Mouse (Mus musculus) lung, postnatal 0 days (tissue): Measurements from ENCODE around the gene Ifit1. TPM values are rescaled to one million over a fixed set of nuclear protein-coding genes. Genes with fewer than 3 reads are reported as not detected.
"Not testable (repeated sequence)": the region's sequence is repeated elsewhere in the genome, so short reads cannot be mapped to it uniquely, and the experiment has no call there.

Experiments used
- ATAC-seq: fragments of 200-750 bp; cut with Nextera tagmentation; 2 replicates; pipeline ENCODE4 v1.8.0; 2017; ENCODE audit warnings: moderate library complexity
- DNase-seq: peaks from one replicate; pipeline ENCODE4 v3.0.0-alpha.2; 2016; ENCODE audit warnings: low spot score
- H3K27ac ChIP-seq: fragments of 300-500 bp; sonication (generic); 2 replicates; pipeline ENCODE4 v1.5.1; 2014; ENCODE audit warnings: antibody characterized with exemption, mild to moderate bottlenecking, low read length, mixed read lengths
- H3K27me3 ChIP-seq: fragments of 300-500 bp; sonication (generic); replicated peaks from 2 replicates; pipeline ENCODE4 v1.6.1; 2014; ENCODE audit warnings: low read length, mixed read lengths; ENCODE audit not compliant: insufficient read depth
- H3K36me3 ChIP-seq: fragments of 300-500 bp; sonication (generic); 2 replicates; pipeline ENCODE4 v1.6.1; 2014; ENCODE audit warnings: low read length, mixed read lengths; ENCODE audit not compliant: insufficient read depth
- H3K4me1 ChIP-seq: fragments of 300-500 bp; sonication (generic); 2 replicates; pipeline ENCODE4 v1.6.1; 2014; ENCODE audit warnings: antibody characterized with exemption, low read depth, low read length, mixed read lengths; ENCODE audit not compliant: insufficient read depth
- H3K4me2 ChIP-seq: fragments of 300-500 bp; sonication (generic); replicated peaks from 2 replicates; pipeline ENCODE4 v1.6.1; 2014; ENCODE audit warnings: low read depth, mild to moderate bottlenecking, low read length, moderate library complexity, mixed read lengths
- H3K4me3 ChIP-seq: fragments of 300-500 bp; sonication (generic); 2 replicates; pipeline ENCODE4 v1.5.1; 2014; ENCODE audit warnings: low read depth, low read length
- H3K9ac ChIP-seq: fragments of 300-500 bp; sonication (generic); replicated peaks from 2 replicates; pipeline ENCODE4 v1.6.1; 2014; ENCODE audit warnings: low read depth, mild to moderate bottlenecking
- H3K9me3 ChIP-seq: fragments of 300-500 bp; sonication (generic); 2 replicates; pipeline ENCODE4 v1.6.1; 2016; ENCODE audit warnings: low read length, mixed read lengths
- CTCF ChIP-seq: IDR thresholded peaks from 2 replicates; pipeline ENCODE4 v1.5.1; 2016; ENCODE audit warnings: antibody characterized with exemption, mild to moderate bottlenecking
- EP300 ChIP-seq: IDR thresholded peaks from 2 replicates; pipeline ENCODE4 v1.6.1; 2016; ENCODE audit warnings: antibody characterized with exemption, mild to moderate bottlenecking, control low read depth
- WGBS: fragments of 180-500 bp; shearing (Covaris S2); extraction: QIAGEN DNeasy Blood & Tissue Kit; methylation state at CpG from one replicate; pipeline ENCODE4 v1.1.7; 2014; 5-methylcytosine and 5-hydroxymethylcytosine counted together
- polyA plus RNA-seq: library from polyadenylated mRNA; unstranded; fragments of >200 nt; fragmentation: Nextera tagmentation; extraction: Ambion mirVana; gene quantifications from 2 replicates; pipeline ENCODE4 v1.2.1, GENCODE M21; 2015

Gene Ifit1
- polyA plus RNA-seq, 1 experiment from 2014 or later, result 3.8 TPM

DNA sequence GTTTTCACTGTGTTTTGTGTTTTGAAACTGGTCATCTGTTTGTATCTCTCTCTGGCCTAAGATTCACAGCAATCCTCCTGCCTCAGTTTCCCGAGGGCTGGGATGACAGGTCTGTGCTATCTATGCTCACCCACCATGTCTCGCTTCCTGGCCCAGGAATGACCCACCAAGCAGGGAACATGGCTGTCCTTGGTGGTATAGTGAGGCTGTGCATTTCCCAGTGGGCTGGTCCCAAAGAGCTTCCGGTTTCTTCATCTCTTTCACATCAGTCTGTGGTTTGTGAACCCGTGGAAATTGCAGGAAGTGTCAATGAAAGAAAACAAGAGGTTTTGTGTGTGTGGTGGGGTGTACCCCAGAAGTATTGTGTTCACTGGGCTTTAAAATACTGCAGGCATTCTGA lies 16.0 kb upstream of the Ifit1 start:
- Histone ChIP-seq H3K27me3 (no peaks in the 10 kb centered on the region), H3K4me2 (no peak overlapping the region), H3K9ac (no peak overlapping the region), H3K4me1 (no peaks in the 10 kb centered on the region), H3K27ac (no peak overlapping the region), H3K36me3 (no peaks in the 10 kb centered on the region), H3K9me3 (no peaks in the 10 kb centered on the region), H3K4me3 (no peak overlapping the region)
- TF ChIP-seq CTCF (no peak), EP300 (no peak)
- no peak for DNase-seq
- WGBS, result 76% methylated on average over 4 of the region's 4 CpGs
- no peak for ATAC-seq

GRCm38 (mm10) chr19:34627496-34627895 lies 13.2 kb upstream of the Ifit1 start:
- ATAC-seq, result no peak
- WGBS, result 80% methylated on average over 2 of the region's 2 CpGs

DNA sequence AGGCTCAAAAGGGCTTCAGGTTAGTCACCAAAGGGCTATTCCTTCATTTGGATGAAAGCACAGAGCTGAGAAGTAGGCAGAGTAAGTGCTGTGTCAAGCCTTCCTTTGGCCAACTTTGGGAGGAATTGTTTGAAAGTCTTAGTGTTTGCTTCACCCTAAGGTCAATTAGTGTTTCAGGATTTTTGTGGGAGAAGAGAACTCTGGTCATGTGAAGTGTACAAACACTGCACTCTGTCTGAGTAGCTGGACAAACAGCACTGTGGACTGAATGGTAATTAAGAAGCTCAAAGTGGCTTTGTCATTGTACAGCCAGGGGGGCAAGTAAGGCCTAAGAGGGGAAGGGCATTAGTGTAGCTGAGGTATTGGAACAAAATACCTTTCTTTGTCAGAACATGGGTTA lies 9.2 kb upstream of the Ifit1 start:
- no peak for TF ChIP-seq CTCF
- TF ChIP-seq EP300, result peak; percentile 97
- H3K4me3 ChIP-seq, result no peak overlapping the region
- no peaks in the 10 kb centered on the region for H3K4me1 ChIP-seq
- DNase-seq (peak; percentile 91), ATAC-seq (peak; percentile 97)
- no peaks in the 10 kb centered on the region for H3K27me3 ChIP-seq
- H3K9me3 ChIP-seq, result no peaks in the 10 kb centered on the region
- no peak overlapping the region for H3K4me2 ChIP-seq
- H3K36me3 ChIP-seq, result no peaks in the 10 kb centered on the region
- H3K27ac ChIP-seq, result no peak overlapping the region
- H3K9ac ChIP-seq, result no peak overlapping the region

More at GRCm38 (mm10) chr19:34627496-34627895, 13.2 kb upstream of the Ifit1 start:
- Histone ChIP-seq H3K36me3 (no peaks in the 10 kb centered on the region), H3K4me1 (no peaks in the 10 kb centered on the region), H3K4me2 (no peak overlapping the region), H3K4me3 (no peak overlapping the region), H3K27me3 (no peaks in the 10 kb centered on the region), H3K9me3 (no peaks in the 10 kb centered on the region), H3K27ac (no peak overlapping the region), H3K9ac (no peak overlapping the region)
- TF ChIP-seq CTCF (no peak), EP300 (no peak)
- no peak for DNase-seq

DNA sequence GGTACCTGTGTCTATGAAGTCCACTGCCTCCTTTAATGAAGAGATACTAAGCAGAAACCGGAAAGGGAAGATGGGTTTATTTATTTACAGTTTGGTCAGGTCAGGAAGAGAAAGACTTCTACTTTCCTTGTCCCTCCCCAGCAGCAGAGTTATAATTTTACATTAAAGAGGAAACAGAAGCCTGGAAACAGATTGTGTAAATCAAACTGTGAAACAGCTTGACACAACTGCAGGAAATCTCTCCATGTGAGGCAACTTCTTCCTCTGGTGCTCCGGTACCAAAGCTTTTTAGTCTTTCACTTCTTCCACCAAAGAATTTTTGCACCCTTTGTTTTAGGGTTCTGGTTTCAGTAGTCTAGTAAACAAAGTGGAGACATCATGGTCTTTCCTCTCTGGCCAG lies 7.2 kb upstream of the Ifit1 start:
- Histone ChIP-seq H3K27ac (no peak overlapping the region), H3K4me2 (no peak overlapping the region), H3K9ac (no peak overlapping the region), H3K36me3 (no peaks in the 10 kb centered on the region), H3K9me3 (no peaks in the 10 kb centered on the region), H3K4me3 (no peak overlapping the region), H3K4me1 (no peaks in the 10 kb centered on the region), H3K27me3 (no peaks in the 10 kb centered on the region)
- ATAC-seq (no peak), DNase-seq (no peak)
- 44% methylated on average over 2 of the region's 2 CpGs for WGBS
- TF ChIP-seq CTCF (no peak), EP300 (no peak)

GRCm38 (mm10) chr19:34636933-34637557 lies 3.6 kb upstream of the Ifit1 start:
- no peak overlapping the region for H3K4me3 ChIP-seq
- H3K4me1 ChIP-seq, result no peaks in the 10 kb centered on the region
- H3K9ac ChIP-seq, result no peak overlapping the region
- no peaks in the 10 kb centered on the region for H3K27me3 ChIP-seq
- H3K36me3 ChIP-seq, result no peaks in the 10 kb centered on the region
- peak; percentile 79 for DNase-seq
- no peak overlapping the region for H3K4me2 ChIP-seq
- TF ChIP-seq CTCF (peak; percentile 89), EP300 (no peak)
- peak; percentile 68 for ATAC-seq
- H3K9me3 ChIP-seq, result no peaks in the 10 kb centered on the region
- no peak overlapping the region for H3K27ac ChIP-seq
- WGBS, result 6% methylated on average over 3 of the region's 3 CpGs

- WGBS, result 75% methylated on average over 5 of the region's 5 CpGs
- no peaks in the 10 kb centered on the region for H3K27me3 ChIP-seq
- H3K27ac ChIP-seq, result no peak overlapping the region
- no peak overlapping the region for H3K4me2 ChIP-seq
- no peak for DNase-seq
- no peaks in the 10 kb centered on the region for H3K36me3 ChIP-seq
- H3K4me3 ChIP-seq, result no peak overlapping the region
- TF ChIP-seq CTCF (no peak), EP300 (no peak)
- no peaks in the 10 kb centered on the region for H3K9me3 ChIP-seq
- ATAC-seq, result no peak
- no peak overlapping the region for H3K9ac ChIP-seq
- H3K4me1 ChIP-seq, result no peaks in the 10 kb centered on the region
Measured at GRCm38 (mm10) chr19:34642616-34643015, 1.9 kb downstream of the Ifit1 start.

DNA sequence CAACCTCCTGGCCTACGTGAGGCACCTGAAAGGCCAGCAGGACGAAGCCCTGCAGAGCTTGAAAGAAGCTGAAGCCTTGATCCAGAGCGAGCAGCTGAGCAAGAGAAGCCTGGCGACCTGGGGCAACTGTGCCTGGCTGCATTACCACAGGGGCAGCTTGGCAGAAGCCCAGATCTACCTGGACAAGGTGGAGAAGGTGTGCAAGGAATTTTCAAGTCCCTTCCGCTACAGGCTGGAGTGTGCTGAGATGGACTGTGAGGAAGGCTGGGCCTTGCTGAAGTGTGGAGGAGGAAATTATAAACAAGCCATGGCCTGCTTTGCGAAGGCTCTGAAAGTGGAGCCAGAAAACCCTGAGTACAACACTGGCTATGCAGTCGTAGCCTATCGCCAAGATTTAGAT lies 7.0 kb downstream of the Ifit1 start:
- H3K4me3 ChIP-seq, H3K27ac ChIP-seq, H3K4me1 ChIP-seq, H3K4me2 ChIP-seq, DNase-seq, H3K27me3 ChIP-seq, H3K36me3 ChIP-seq, H3K9me3 ChIP-seq, H3K9ac ChIP-seq: not testable (repeated sequence)
- ATAC-seq, result peak; percentile 67
- WGBS, result 60% methylated on average over 8 of the region's 8 CpGs
